ENCODE assay signal across 14 mouse cellular contexts in the genomic region with DNA sequence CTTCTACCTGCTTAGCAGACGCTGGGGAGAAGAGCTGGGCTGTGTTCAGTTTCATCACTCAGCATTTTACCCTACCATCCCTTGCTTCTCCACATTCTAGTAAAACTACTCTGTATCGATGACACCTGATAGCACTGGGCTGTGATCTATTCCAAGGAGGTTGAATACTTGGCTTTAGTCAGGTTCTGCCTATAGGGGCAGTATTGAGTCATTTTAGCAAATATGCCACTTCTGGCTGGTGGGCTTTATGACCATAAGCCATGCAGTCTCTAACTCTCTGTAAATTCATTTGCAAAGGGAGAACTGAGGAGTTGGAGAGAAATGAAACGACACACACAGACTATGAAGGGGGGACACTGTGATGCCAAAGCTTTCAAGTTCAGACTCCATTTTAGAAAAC. TPM values are rescaled to one million over a fixed set of nuclear protein-coding genes. Genes with fewer than 3 reads are reported as not detected.
DNase-seq lines count a peak whose midpoint lies in the region; ATAC-seq and TF ChIP-seq lines count a peak whose summit lies in the region.
"Had no signal": no experiment of that assay in that cellular context is flagged by ENCODE, and none has a peak within 500 bp of the region (broad histone marks: within the 10 kb centered on the region; RNA-seq: fewer than 3 reads in every experiment).

No protein-coding gene starts in this region.

- intact Hi-C loops in heart, postnatal 10 days (cut with DNase I) = no loop called here

- no peak for DNase-seq in heart, postnatal 0 days (ENCODE audit: low spot score)
- DNase-seq in heart, postnatal 10 days = no peak
- peak; percentile 12 for DNase-seq in midbrain, postnatal 0 days (ENCODE audit: low spot score)
- no peak for DNase-seq in stomach, postnatal 0 days (ENCODE audit: low spot score)
- DNase-seq in gastrocnemius, adult 18-20 months (ENCODE audit: low spot score) = no peak
- DNase-seq: kidney, postnatal 4 days had no signal

- ATAC-seq in heart, postnatal 0 days (ENCODE audit: insufficient read depth, low read depth) = no peak
- ATAC-seq in midbrain, postnatal 0 days (ENCODE audit: low FRiP score) = no peak
- no peak for ATAC-seq in midbrain, embryonic 15.5 days (replicated peaks)
- ATAC-seq in common myeloid progenitor, adult 5-6 weeks (replicated peaks; ENCODE audit: low read depth, poor library complexity, severe bottlenecking) = peak; percentile 60; the same call in 1 of the 2 replicates
- ATAC-seq in stomach, postnatal 0 days (ENCODE audit: low FRiP score, low TSS enrichment) = no peak
- no peak for ATAC-seq in kidney, embryonic 15.5 days (replicated peaks; ENCODE audit: low FRiP score)
- ATAC-seq: midbrain, embryonic 13.5 days had no signal

- H3K4me1 ChIP-seq in heart, postnatal 0 days (ENCODE audit: control insufficient read depth, insufficient read depth) = no peaks in the 10 kb centered on the region
- no peaks in the 10 kb centered on the region for H3K4me1 ChIP-seq in midbrain, postnatal 0 days (ENCODE audit: insufficient read depth, low read length)
- H3K4me1 ChIP-seq in midbrain, embryonic 15.5 days = no peaks in the 10 kb centered on the region
- no peaks in the 10 kb centered on the region for H3K4me1 ChIP-seq in stomach, postnatal 0 days (replicated peaks; ENCODE audit: control insufficient read depth, insufficient read depth)
- H3K4me1 ChIP-seq in kidney, embryonic 15.5 days = no peaks in the 10 kb centered on the region
- H3K4me1 ChIP-seq: embryonic facial prominence, embryonic 13.5 days; midbrain, embryonic 13.5 days had no signal

- no peak overlapping the region for H3K4me2 ChIP-seq in heart, postnatal 0 days (ENCODE audit: low read depth, low read length)
- no peak overlapping the region for H3K4me2 ChIP-seq in midbrain, postnatal 0 days (ENCODE audit: low read depth, low read length, poor library complexity, severe bottlenecking)
- no peak overlapping the region for H3K4me2 ChIP-seq in midbrain, embryonic 15.5 days
- no peak overlapping the region for H3K4me2 ChIP-seq in stomach, postnatal 0 days (replicated peaks; ENCODE audit: low read depth)
- H3K4me2 ChIP-seq in kidney, embryonic 15.5 days = no peak overlapping the region
- H3K4me2 ChIP-seq: embryonic facial prominence, embryonic 13.5 days; midbrain, embryonic 13.5 days had no signal

- no peak overlapping the region for H3K9ac ChIP-seq in heart, postnatal 0 days (replicated peaks; ENCODE audit: low read depth, low read length)
- no peak overlapping the region for H3K9ac ChIP-seq in midbrain, postnatal 0 days (replicated peaks; ENCODE audit: low read length, poor library complexity, severe bottlenecking)
- no peak overlapping the region for H3K9ac ChIP-seq in midbrain, embryonic 15.5 days
- no peak overlapping the region for H3K9ac ChIP-seq in stomach, postnatal 0 days (ENCODE audit: low read length)
- H3K9ac ChIP-seq in kidney, embryonic 15.5 days = no peak overlapping the region
- H3K9ac ChIP-seq: embryonic facial prominence, embryonic 13.5 days; midbrain, embryonic 13.5 days had no signal

- no peak for TF ChIP-seq EP300 in heart, postnatal 0 days (IDR thresholded peaks at IDR 0.05; ENCODE audit: low read depth)
- no peak for TF ChIP-seq EP300 in stomach, postnatal 0 days (optimal IDR thresholded peaks at IDR 0.05)

- H3K27me3 ChIP-seq in heart, postnatal 0 days (ENCODE audit: control insufficient read depth, insufficient read depth, low read length) = no peaks in the 10 kb centered on the region
- H3K27me3 ChIP-seq in midbrain, postnatal 0 days (ENCODE audit: insufficient read depth, low read length) = no peaks in the 10 kb centered on the region
- no peaks in the 10 kb centered on the region for H3K27me3 ChIP-seq in midbrain, embryonic 15.5 days (replicated peaks)
- H3K27me3 ChIP-seq in stomach, postnatal 0 days (ENCODE audit: control insufficient read depth, insufficient read depth, low read length) = no peaks in the 10 kb centered on the region
- no peaks in the 10 kb centered on the region for H3K27me3 ChIP-seq in kidney, embryonic 15.5 days
- H3K27me3 ChIP-seq: embryonic facial prominence, embryonic 13.5 days; midbrain, embryonic 13.5 days had no signal

- no peaks in the 10 kb centered on the region for H3K36me3 ChIP-seq in heart, postnatal 0 days (replicated peaks; ENCODE audit: control insufficient read depth, insufficient read depth, low read length)
- no peaks in the 10 kb centered on the region for H3K36me3 ChIP-seq in midbrain, postnatal 0 days (ENCODE audit: insufficient read depth, low read length)
- H3K36me3 ChIP-seq in midbrain, embryonic 15.5 days (replicated peaks) = no peaks in the 10 kb centered on the region
- H3K36me3 ChIP-seq in stomach, postnatal 0 days (ENCODE audit: control insufficient read depth, insufficient read depth, low read length) = no peaks in the 10 kb centered on the region
- no peaks in the 10 kb centered on the region for H3K36me3 ChIP-seq in kidney, embryonic 15.5 days
- H3K36me3 ChIP-seq: embryonic facial prominence, embryonic 13.5 days; G1E; midbrain, embryonic 13.5 days had no signal

- no peak overlapping the region for H3K4me3 ChIP-seq in heart, postnatal 0 days (ENCODE audit: low read depth, low read length)
- no peak overlapping the region for H3K4me3 ChIP-seq in midbrain, postnatal 0 days (ENCODE audit: low read depth, low read length)
- H3K4me3 ChIP-seq in midbrain, embryonic 15.5 days = no peak overlapping the region
- no peak overlapping the region for H3K4me3 ChIP-seq in stomach, postnatal 0 days (ENCODE audit: low read depth, low read length)
- no peak overlapping the region for H3K4me3 ChIP-seq in kidney, embryonic 15.5 days (replicated peaks)
- H3K4me3 ChIP-seq: embryonic facial prominence, embryonic 13.5 days; midbrain, embryonic 13.5 days had no signal

- 50% methylated on average over 3 of the region's 3 CpGs for WGBS in heart, postnatal 0 days
- WGBS in midbrain, postnatal 0 days = 58% methylated on average over 3 of the region's 3 CpGs
- WGBS in midbrain, embryonic 15.5 days = 53% methylated on average over 3 of the region's 3 CpGs
- 56% methylated on average over 3 of the region's 3 CpGs for WGBS in stomach, postnatal 0 days
- WGBS in kidney, embryonic 15.5 days = 59% methylated on average over 3 of the region's 3 CpGs

- no peak overlapping the region for H3K27ac ChIP-seq in heart, postnatal 0 days (ENCODE audit: low read depth)
- H3K27ac ChIP-seq in midbrain, postnatal 0 days (ENCODE audit: low read depth, low read length) = no peak overlapping the region
- H3K27ac ChIP-seq in midbrain, embryonic 15.5 days = no peak overlapping the region
- H3K27ac ChIP-seq in stomach, postnatal 0 days (replicated peaks) = no peak overlapping the region
- H3K27ac ChIP-seq in kidney, embryonic 15.5 days = no peak overlapping the region
- H3K27ac ChIP-seq: embryonic facial prominence, embryonic 13.5 days; midbrain, embryonic 13.5 days had no signal

- no peaks in the 10 kb centered on the region for H3K9me3 ChIP-seq in heart, postnatal 0 days (replicated peaks; ENCODE audit: control insufficient read depth, low read length)
- H3K9me3 ChIP-seq in midbrain, postnatal 0 days (ENCODE audit: low read length) = no peaks in the 10 kb centered on the region
- no peaks in the 10 kb centered on the region for H3K9me3 ChIP-seq in midbrain, embryonic 15.5 days
- no peaks in the 10 kb centered on the region for H3K9me3 ChIP-seq in stomach, postnatal 0 days (ENCODE audit: control insufficient read depth, low read length)
- no peaks in the 10 kb centered on the region for H3K9me3 ChIP-seq in kidney, embryonic 15.5 days (replicated peaks)
- H3K9me3 ChIP-seq: embryonic facial prominence, embryonic 13.5 days; G1E; midbrain, embryonic 13.5 days had no signal

- peak; percentile 37 for TF ChIP-seq CTCF in heart, postnatal 0 days (IDR thresholded peaks at IDR 0.05; ENCODE audit: low read depth)
- TF ChIP-seq CTCF in midbrain, postnatal 0 days (IDR thresholded peaks at IDR 0.05) = peak; percentile 50
- TF ChIP-seq CTCF in stomach, postnatal 0 days (IDR thresholded peaks at IDR 0.05; ENCODE audit: low read depth) = peak; percentile 61

RNA-seq across cellular contexts. Expression of a gene that starts 55.6 kb away (rescaled TPM):
- not detected in 2 replicates for total RNA-seq in heart, postnatal 0 days (2014; rRNA removed; ENCODE audit: low replicate concordance)
- not detected in 2 replicates for polyA plus RNA-seq in heart, postnatal 0 days (2015; fragmentation: Nextera tagmentation; extraction: Ambion mirVana)
- total RNA-seq in heart, postnatal 10 days (2021) = not detected
- not detected in 2 replicates for total RNA-seq in midbrain, postnatal 0 days (2014; rRNA removed)
- not detected in 2 replicates for polyA plus RNA-seq in midbrain, postnatal 0 days (2015; fragmentation: Nextera tagmentation; extraction: Ambion mirVana)
- not detected in 2 replicates for polyA plus RNA-seq in midbrain, embryonic 15.5 days (2015; fragmentation: Nextera tagmentation; extraction: Ambion mirVana)
- not detected in 2 replicates for total RNA-seq in common myeloid progenitor, adult 5-6 weeks (2017)
- polyA plus RNA-seq in stomach, postnatal 0 days (2015; fragmentation: Nextera tagmentation; extraction: Ambion mirVana) = not detected in 2 replicates
- not detected for total RNA-seq in gastrocnemius, adult 18-20 months (2021)
- polyA plus RNA-seq in kidney, embryonic 15.5 days (2015; fragmentation: Nextera tagmentation; extraction: Ambion mirVana) = not detected in 2 replicates
- total RNA-seq: heart, postnatal 25 days had no signal
- polyA plus RNA-seq: embryonic facial prominence, embryonic 13.5 days; G1E; limb, embryonic 14.5 days; midbrain, embryonic 13.5 days had no signal
